Mouse (Mus musculus): Measurements from ENCODE around the gene Agmo.

DNA sequence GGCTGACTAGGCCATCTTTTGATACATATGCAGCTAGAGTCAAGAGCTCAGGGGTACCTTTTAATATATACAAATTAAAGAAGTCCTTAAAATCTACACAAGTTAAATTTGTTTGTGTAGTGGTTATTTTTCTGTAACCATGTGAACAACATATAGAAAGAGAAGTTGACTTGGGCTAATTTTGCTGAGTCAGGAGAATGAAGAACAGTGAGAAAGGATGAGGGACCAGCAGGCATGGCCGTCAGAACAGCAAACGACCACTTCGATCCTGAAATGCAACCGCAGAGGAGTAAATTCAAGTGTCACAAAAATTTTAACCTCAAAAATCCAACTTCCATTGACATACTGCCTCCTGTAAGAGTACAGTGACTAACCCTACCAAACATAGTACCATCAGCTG lies 371.4 kb downstream of the Agmo start:
- TF ChIP-seq MXI1 (IDR thresholded peaks at IDR 0.05; ENCODE audit: low read depth, low read length) = no peak
- no peak for TF ChIP-seq EP300 (IDR thresholded peaks at IDR 0.05; ENCODE audit: low read depth in 1 of 2, low read length in 2 of 2)
- no peak for TF ChIP-seq POLR2A (IDR thresholded peaks at IDR 0.05; ENCODE audit: control insufficient read depth in 1 of 2, insufficient read depth in 1 of 2, low read depth in 1 of 2, low read length in 2 of 2, poor library complexity in 1 of 2)
- no peak for TF ChIP-seq MEF2A (IDR thresholded peaks at IDR 0.05; ENCODE audit: extremely low read depth, insufficient replicate concordance, low read depth, low read length, poor library complexity, severe bottlenecking)
- no peak for TF ChIP-seq NELFE (IDR thresholded peaks at IDR 0.05; ENCODE audit: low read depth, low read length)
- no peak for TF ChIP-seq ZKSCAN1 (IDR thresholded peaks at IDR 0.05; ENCODE audit: low read depth, low read length)

Measured in MEL (cell line).